Mouse (Mus musculus): ENCODE measurements around the gene Abca14. TPM values are rescaled to one million over a fixed set of nuclear protein-coding genes. Genes with fewer than 3 reads are reported as not detected.

Gene Abca14
- total and polyA plus RNA-seq, 3 experiments, result not detected

DNA sequence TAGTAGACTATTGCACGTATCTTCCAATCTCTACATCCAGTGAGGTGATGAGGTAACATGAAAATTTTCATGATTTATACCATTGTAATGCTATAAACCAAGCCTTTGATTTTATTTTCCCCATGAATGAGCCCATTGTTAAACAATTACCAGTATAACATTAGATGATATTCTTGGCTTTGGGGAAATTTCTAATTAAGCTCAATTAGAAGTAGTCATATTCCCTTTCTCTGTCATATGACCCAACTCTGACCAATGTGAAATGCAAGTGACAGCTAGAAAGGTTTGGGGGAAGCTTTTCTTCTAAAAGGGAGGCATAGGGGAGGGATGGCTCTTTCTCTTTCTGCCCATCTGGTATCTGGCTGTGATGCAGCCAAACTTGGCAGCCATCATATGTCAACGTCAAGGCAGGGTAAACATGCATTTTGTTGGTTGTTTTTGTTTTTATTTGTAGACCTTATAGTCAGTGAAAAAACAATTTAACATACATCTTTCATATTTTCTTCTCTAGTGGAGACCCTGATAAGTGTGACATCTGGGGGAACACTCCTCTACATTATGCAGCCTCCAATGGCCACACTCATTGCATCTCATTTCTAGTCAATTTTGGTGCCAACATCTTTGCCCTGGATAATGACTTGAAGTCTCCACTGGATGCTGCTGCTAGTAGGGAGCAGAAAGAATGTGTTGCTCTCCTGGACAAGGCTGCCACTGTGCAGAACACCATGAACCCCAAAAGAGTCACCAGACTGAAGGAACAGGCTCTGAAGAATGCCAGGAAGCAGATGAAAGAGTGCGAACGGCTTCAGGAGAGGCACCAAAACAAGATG is 22.1 kb upstream of the Abca14 start:
- DNase-seq (ENCODE audit: extremely low read depth), result no peak
- no peak overlapping the region for H3K9ac ChIP-seq (ENCODE audit: insufficient read depth, low read depth)
- no peak overlapping the region for H3K4me3 ChIP-seq (replicated peaks in 1 of 3; ENCODE audit: low read depth in 2 of 3, low read length in 2 of 3, poor library complexity in 1 of 3)
- no peaks in the 10 kb centered on the region for H3K9me3 ChIP-seq (replicated peaks; ENCODE audit: low read length)
- no peak overlapping the region for H3K27ac ChIP-seq (ENCODE audit: insufficient read depth, low read depth)
- in situ Hi-C loops (cut with MboI; ENCODE audit: low pct_ligation_motif_present, low pct_unique_long_range_greater_than_20kb, low sequenced_read_pairs), result no loop called here
- H3K4me1 ChIP-seq (ENCODE audit: control insufficient read depth in 1 of 2, insufficient read depth in 2 of 2), result no peaks in the 10 kb centered on the region
- H3K4me2 ChIP-seq (ENCODE audit: insufficient read depth, low read depth, poor library complexity, severe bottlenecking), result no peak overlapping the region
- dilution Hi-C loops (cut with MboI; ENCODE audit: extremely low pct_ligation_motif_present, extremely low pct_unique_long_range_greater_than_20kb, low sequenced_read_pairs), result no loop called here
- TF ChIP-seq RCOR1 (conservative IDR thresholded peaks at IDR 0.05; ENCODE audit: low read depth, low read length), result no peak
- TF ChIP-seq CHD2 (IDR thresholded peaks at IDR 0.05; ENCODE audit: low read length), result no peak
- no peak for TF ChIP-seq E2F4 (IDR thresholded peaks at IDR 0.05; ENCODE audit: insufficient replicate concordance, low read depth, low read length)
- TF ChIP-seq ZC3H11A (IDR thresholded peaks at IDR 0.05; ENCODE audit: low read depth, low read length), result no peak
- no peak for TF ChIP-seq UBTF (IDR thresholded peaks at IDR 0.05; ENCODE audit: low read depth, low read length)
- TF ChIP-seq NRF1 (IDR thresholded peaks at IDR 0.05; ENCODE audit: low read depth, low read length), result no peak
- no peak for TF ChIP-seq GABPA (IDR thresholded peaks at IDR 0.05; ENCODE audit: insufficient replicate concordance, low read depth, low read length)
- peaks cover 2% of the 10 kb centered on the region for H3K27me3 ChIP-seq (replicated peaks)
- H3K79me2 ChIP-seq (replicated peaks; ENCODE audit: control insufficient read depth, extremely low read depth, insufficient read depth, poor library complexity, severe bottlenecking), result no peaks in the 10 kb centered on the region
- no peaks in the 10 kb centered on the region for H3K36me3 ChIP-seq (replicated peaks in 1 of 2; ENCODE audit: control insufficient read depth in 1 of 2, insufficient read depth in 1 of 2, low read length in 1 of 2)

DNA sequence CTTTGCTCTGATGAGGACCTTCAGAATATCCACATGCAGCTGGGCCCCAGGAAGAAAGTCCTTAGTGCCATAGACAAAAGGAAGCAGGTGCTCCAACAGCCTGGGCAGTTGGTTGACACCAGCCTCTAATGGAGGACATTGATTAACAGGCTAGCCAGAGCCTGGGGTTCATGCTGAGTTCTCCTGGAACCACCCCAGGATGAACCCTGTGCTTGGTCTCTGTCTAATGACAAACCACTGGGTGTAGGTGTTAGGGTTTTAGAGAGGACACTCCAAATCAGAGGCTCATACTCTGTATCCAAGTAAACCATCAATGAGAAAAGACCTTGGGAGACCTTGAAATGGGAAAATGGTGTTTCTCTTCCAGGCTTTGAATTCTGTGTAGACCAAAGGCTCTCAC is 20.9 kb upstream of the Abca14 start:
- TF ChIP-seq CHD2 (IDR thresholded peaks at IDR 0.05; ENCODE audit: low read length) (no peak), TCF12 (IDR thresholded peaks at IDR 0.05; ENCODE audit: low read depth, low read length) (no peak), JUN (IDR thresholded peaks at IDR 0.05; ENCODE audit: insufficient read depth, low read depth, low read length) (no peak), ZKSCAN1 (IDR thresholded peaks at IDR 0.05; ENCODE audit: borderline replicate concordance, low read depth, low read length) (no peak), MEF2A (IDR thresholded peaks at IDR 0.05; ENCODE audit: borderline replicate concordance, low read depth, low read length) (no peak), MAFK (IDR thresholded peaks at IDR 0.05; ENCODE audit: insufficient replicate concordance, low read length) (no peak), GABPA (IDR thresholded peaks at IDR 0.05; ENCODE audit: insufficient replicate concordance, low read depth, low read length) (no peak), CHD1 (IDR thresholded peaks at IDR 0.05; ENCODE audit: low read depth, low read length) (no peak), RCOR1 (conservative IDR thresholded peaks at IDR 0.05; ENCODE audit: low read depth, low read length) (no peak)
- no peak for DNase-seq (ENCODE audit: extremely low read depth)
- Histone ChIP-seq H3K4me3 (replicated peaks in 1 of 3; ENCODE audit: low read depth in 2 of 3, low read length in 2 of 3, poor library complexity in 1 of 3) (no peak overlapping the region), H3K4me1 (ENCODE audit: control insufficient read depth in 1 of 2, insufficient read depth in 2 of 2) (no peaks in the 10 kb centered on the region), H3K27me3 (replicated peaks) (peaks cover 2% of the 10 kb centered on the region), H3K79me2 (replicated peaks; ENCODE audit: control insufficient read depth, extremely low read depth, insufficient read depth, poor library complexity, severe bottlenecking) (no peaks in the 10 kb centered on the region), H3K36me3 (replicated peaks in 1 of 2; ENCODE audit: control insufficient read depth in 1 of 2, insufficient read depth in 1 of 2, low read length in 1 of 2) (no peaks in the 10 kb centered on the region), H3K9ac (ENCODE audit: insufficient read depth, low read depth) (no peak overlapping the region), H3K9me3 (replicated peaks; ENCODE audit: low read length) (no peaks in the 10 kb centered on the region), H3K27ac (ENCODE audit: insufficient read depth, low read depth) (no peak overlapping the region), H3K4me2 (ENCODE audit: insufficient read depth, low read depth, poor library complexity, severe bottlenecking) (no peak overlapping the region)
- dilution Hi-C loops (cut with MboI; ENCODE audit: extremely low pct_ligation_motif_present, extremely low pct_unique_long_range_greater_than_20kb, low sequenced_read_pairs) (no loop called here), in situ Hi-C loops (cut with MboI; ENCODE audit: low pct_ligation_motif_present, low pct_unique_long_range_greater_than_20kb, low sequenced_read_pairs) (no loop called here)

Measured in CH12.LX (cell line).